Mouse (Mus musculus): Measurements from ENCODE around the gene Smim15. TPM values are rescaled to one million over a fixed set of nuclear protein-coding genes. Genes with fewer than 3 reads are reported as not detected.

The Smim15 gene
- polyA plus RNA-seq, 1 experiment from 2014 or later: 39.3 TPM

DNA sequence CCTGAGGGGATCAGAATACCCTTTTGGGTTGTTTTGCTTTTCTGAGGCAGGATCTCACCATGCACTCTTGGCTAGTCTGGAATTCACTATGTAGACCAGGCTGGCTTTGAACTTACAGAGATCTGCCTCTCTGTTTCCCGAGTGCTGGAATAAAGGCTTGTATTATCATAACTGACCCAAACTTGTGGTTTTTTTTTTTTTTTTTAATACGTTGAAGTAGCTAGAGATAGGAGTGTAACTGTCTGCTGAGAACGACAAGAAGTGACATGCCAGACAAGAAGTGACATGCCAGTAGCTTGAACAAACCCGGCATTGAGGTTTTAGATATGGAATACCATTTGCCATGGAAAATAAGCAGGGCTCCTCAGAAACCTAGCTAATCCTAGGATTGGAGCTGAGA is 11.5 kb upstream of the Smim15 start:
- no peaks in the 10 kb centered on the region for H3K27me3 ChIP-seq (replicated peaks; ENCODE audit: control insufficient read depth, insufficient read depth, low read length)
- no peaks in the 10 kb centered on the region for H3K9me3 ChIP-seq (ENCODE audit: control insufficient read depth, low read length)
- WGBS: 98% methylated on average over 4 of the region's 4 CpGs
- no peaks in the 10 kb centered on the region for H3K4me1 ChIP-seq (ENCODE audit: control insufficient read depth, insufficient read depth, low read depth, low read length)
- H3K4me3 ChIP-seq (ENCODE audit: low read length): no peak overlapping the region
- no peaks in the 10 kb centered on the region for H3K36me3 ChIP-seq (ENCODE audit: control insufficient read depth, insufficient read depth, low read length)
- ATAC-seq: no peak
- H3K9ac ChIP-seq (ENCODE audit: low read depth, low read length): no peak overlapping the region
- H3K4me2 ChIP-seq (ENCODE audit: low read length): no peak overlapping the region
- no peak overlapping the region for H3K27ac ChIP-seq (ENCODE audit: low read depth, low read length)

DNA sequence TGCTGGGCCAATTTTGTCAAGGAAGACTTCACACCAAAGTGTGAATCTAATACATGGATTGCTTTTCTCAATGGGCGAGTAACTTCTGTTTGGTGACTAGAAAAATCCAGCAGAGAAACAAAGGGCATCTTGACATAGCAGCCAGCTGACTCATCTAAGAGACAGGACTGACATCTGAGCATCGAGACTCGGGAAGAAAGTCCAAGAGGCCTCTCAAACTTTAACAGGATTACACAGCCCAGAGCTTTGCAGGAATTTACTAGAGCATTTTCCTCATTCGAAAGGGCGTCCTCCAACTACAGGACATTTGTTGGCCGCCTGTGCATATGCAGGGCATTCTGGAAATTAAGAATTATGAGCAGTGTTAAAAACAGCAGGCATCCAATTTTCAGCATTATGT is 4.9 kb upstream of the Smim15 start:
- WGBS: 59% methylated on average over 6 of the region's 6 CpGs
- ATAC-seq: no peak

DNA sequence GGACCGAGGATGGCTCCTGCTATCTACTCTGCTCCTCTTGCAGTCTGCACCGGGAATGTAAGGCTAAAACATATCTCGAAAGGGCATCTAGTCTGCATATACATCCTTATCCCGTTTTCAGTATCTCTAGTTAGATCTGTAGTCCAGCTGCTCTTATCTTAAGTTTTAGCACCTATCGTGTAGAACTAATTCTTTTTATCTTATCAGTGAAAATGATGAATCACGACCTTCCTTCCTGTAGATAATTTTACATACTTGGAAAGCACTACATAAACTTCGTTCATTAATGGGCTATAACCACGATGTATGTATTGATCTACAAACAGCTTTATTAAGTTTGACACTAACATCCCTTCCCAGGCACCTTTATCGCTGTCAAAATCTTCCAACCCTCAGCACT is 4.3 kb upstream of the Smim15 start:
- 86% methylated on average over 9 of the region's 9 CpGs for WGBS
- ATAC-seq: no peak
- Histone ChIP-seq H3K36me3 (ENCODE audit: control insufficient read depth, insufficient read depth, low read length) (no peaks in the 10 kb centered on the region), H3K4me2 (ENCODE audit: low read length) (no peak overlapping the region), H3K9me3 (ENCODE audit: control insufficient read depth, low read length) (no peaks in the 10 kb centered on the region), H3K9ac (ENCODE audit: low read depth, low read length) (no peak overlapping the region), H3K27ac (ENCODE audit: low read depth, low read length) (no peak overlapping the region), H3K27me3 (replicated peaks; ENCODE audit: control insufficient read depth, insufficient read depth, low read length) (no peaks in the 10 kb centered on the region), H3K4me1 (ENCODE audit: control insufficient read depth, insufficient read depth, low read depth, low read length) (peaks cover 12% of the 10 kb centered on the region), H3K4me3 (ENCODE audit: low read length) (no peak overlapping the region)

More for the DNA sequence above, 4.9 kb upstream of the Smim15 start:
- no peak overlapping the region for H3K9ac ChIP-seq (ENCODE audit: low read depth, low read length)
- no peak overlapping the region for H3K4me2 ChIP-seq (ENCODE audit: low read length)
- peaks cover 11% of the 10 kb centered on the region for H3K4me1 ChIP-seq (ENCODE audit: control insufficient read depth, insufficient read depth, low read depth, low read length)
- no peaks in the 10 kb centered on the region for H3K27me3 ChIP-seq (replicated peaks; ENCODE audit: control insufficient read depth, insufficient read depth, low read length)
- no peaks in the 10 kb centered on the region for H3K36me3 ChIP-seq (ENCODE audit: control insufficient read depth, insufficient read depth, low read length)
- no peak overlapping the region for H3K27ac ChIP-seq (ENCODE audit: low read depth, low read length)
- no peaks in the 10 kb centered on the region for H3K9me3 ChIP-seq (ENCODE audit: control insufficient read depth, low read length)
- H3K4me3 ChIP-seq (ENCODE audit: low read length): no peak overlapping the region

DNA sequence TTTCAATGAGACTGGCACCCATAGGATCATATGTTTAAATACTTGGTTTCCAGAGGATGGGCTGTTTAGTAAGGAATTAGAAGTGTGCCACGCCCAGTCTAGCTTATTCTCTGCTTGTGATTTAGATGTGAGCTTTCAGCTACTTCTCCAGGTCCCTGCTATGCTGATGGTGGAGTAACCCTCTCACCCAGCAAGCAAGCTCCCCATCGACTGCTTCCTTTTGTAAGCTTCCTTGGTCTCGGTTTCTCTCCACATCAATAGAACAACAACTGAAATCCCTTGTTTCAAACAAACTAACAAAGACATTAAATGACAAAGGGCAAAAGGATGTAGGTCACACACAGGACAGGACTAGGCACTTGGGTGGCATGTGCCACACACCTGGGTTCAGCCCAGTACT is 3.8 kb upstream of the Smim15 start:
- Histone ChIP-seq H3K4me3 (ENCODE audit: low read length) (no peak overlapping the region), H3K27me3 (replicated peaks; ENCODE audit: control insufficient read depth, insufficient read depth, low read length) (no peaks in the 10 kb centered on the region), H3K36me3 (ENCODE audit: control insufficient read depth, insufficient read depth, low read length) (no peaks in the 10 kb centered on the region), H3K9me3 (ENCODE audit: control insufficient read depth, low read length) (no peaks in the 10 kb centered on the region), H3K27ac (ENCODE audit: low read depth, low read length) (no peak overlapping the region), H3K4me2 (ENCODE audit: low read length) (no peak overlapping the region), H3K4me1 (ENCODE audit: control insufficient read depth, insufficient read depth, low read depth, low read length) (peaks cover 16% of the 10 kb centered on the region), H3K9ac (ENCODE audit: low read depth, low read length) (no peak overlapping the region)
- WGBS: 53% methylated on average over 3 of the region's 3 CpGs
- ATAC-seq: no peak

DNA sequence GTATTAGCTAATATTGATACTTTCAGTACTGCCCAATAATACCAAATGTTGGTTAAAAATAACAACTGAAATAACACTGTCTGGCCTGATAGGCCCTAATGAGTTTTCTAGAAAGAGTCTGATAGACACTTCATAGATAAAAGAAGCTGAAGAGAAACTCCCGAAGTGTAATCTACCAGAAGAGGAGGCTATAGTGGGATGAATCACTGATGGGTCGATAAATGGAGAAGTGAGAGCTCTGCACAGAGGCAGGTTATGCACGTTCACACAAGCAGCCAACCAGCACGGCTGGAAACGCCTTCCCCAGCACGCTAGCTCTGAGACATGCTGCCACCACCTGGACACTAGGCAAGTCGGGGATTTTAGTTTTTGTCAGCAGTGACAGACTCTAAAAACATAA is 2.9 kb upstream of the Smim15 start:
- peaks cover 16% of the 10 kb centered on the region for H3K4me1 ChIP-seq (ENCODE audit: control insufficient read depth, insufficient read depth, low read depth, low read length)
- ATAC-seq: peak; percentile 48
- H3K4me2 ChIP-seq (ENCODE audit: low read length): peak overlapping the region; percentile 43
- no peak overlapping the region for H3K4me3 ChIP-seq (ENCODE audit: low read length)
- H3K27me3 ChIP-seq (replicated peaks; ENCODE audit: control insufficient read depth, insufficient read depth, low read length): no peaks in the 10 kb centered on the region
- WGBS: 4% methylated on average over 7 of the region's 7 CpGs
- no peaks in the 10 kb centered on the region for H3K36me3 ChIP-seq (ENCODE audit: control insufficient read depth, insufficient read depth, low read length)
- H3K27ac ChIP-seq (ENCODE audit: low read depth, low read length): no peak overlapping the region
- H3K9me3 ChIP-seq (ENCODE audit: control insufficient read depth, low read length): no peaks in the 10 kb centered on the region
- H3K9ac ChIP-seq (ENCODE audit: low read depth, low read length): no peak overlapping the region; the same call in 1 of the 2 replicates

DNA sequence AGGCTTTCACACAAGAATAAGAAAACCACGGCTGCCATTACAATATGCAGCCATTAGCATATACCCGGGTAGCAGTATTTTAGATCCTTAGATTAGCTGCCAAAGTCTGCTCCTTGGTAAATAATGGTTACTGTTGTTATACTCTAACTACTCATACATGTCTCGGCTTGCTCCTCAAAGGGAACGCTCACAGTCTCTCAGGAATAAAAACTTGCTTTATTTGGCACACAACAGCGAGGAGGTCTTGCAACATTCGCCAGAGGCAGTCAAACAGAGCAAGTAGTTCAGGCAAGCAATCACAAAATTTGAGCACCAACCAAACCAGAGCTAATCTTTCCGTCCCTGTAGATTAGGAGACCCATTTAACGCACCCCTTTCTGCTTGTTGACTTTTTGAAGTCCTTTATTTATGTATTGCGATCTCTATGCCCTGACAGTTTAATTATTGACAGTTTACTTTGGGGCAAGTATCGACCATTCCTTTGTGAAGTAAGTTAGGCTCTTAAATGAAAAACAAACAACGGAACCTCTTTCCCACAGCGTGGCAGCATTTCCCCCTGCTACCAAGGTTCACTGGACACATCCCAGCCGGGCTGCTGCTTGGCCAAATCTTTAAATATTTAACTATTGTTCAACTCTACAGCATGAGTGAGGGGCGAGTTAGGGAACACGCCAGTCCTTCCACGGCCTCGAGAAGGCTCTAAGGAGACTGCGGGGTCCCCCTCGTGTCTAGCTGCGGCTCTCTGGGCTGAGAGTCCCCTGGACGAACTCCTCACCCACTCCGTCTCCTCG is 620 bp upstream of the Smim15 start:
- H3K27ac ChIP-seq (ENCODE audit: low read depth, low read length): peak overlapping the region; percentile 94
- no peaks in the 10 kb centered on the region for H3K9me3 ChIP-seq (ENCODE audit: control insufficient read depth, low read length)
- ATAC-seq: peak; percentile 76
- 1% methylated on average over 23 of the region's 23 CpGs for WGBS
- H3K9ac ChIP-seq (ENCODE audit: low read depth, low read length): peak overlapping the region; percentile 88
- H3K4me3 ChIP-seq (ENCODE audit: low read length): peak overlapping the region; percentile 70
- peaks cover 16% of the 10 kb centered on the region for H3K4me1 ChIP-seq (ENCODE audit: control insufficient read depth, insufficient read depth, low read depth, low read length)
- H3K4me2 ChIP-seq (ENCODE audit: low read length): peak overlapping the region; percentile 86
- no peaks in the 10 kb centered on the region for H3K27me3 ChIP-seq (replicated peaks; ENCODE audit: control insufficient read depth, insufficient read depth, low read length)
- no peaks in the 10 kb centered on the region for H3K36me3 ChIP-seq (ENCODE audit: control insufficient read depth, insufficient read depth, low read length)

DNA sequence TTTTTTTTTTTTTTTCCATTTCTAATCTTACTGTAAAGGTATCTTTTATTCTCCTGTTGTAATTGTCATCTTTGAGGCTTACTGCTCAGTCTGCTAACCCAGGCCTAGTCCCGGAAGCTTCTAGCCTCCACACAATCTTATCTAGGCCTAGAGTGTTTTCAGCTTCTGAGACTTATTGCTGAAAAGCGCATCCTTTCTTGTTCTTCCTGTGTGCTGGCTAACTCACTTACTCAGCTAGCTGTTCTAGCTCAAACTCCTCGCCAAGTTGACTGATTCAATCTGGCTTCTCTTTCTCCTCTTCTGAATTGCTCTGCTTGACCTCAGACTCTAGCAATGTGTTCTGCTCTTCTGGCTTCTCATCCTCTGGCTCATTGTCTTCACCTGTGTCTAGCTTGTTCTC is 1.4 kb downstream of the Smim15 start:
- Histone ChIP-seq H3K36me3 (ENCODE audit: control insufficient read depth, insufficient read depth, low read length) (no peaks in the 10 kb centered on the region), H3K4me1 (ENCODE audit: control insufficient read depth, insufficient read depth, low read depth, low read length) (peaks cover 16% of the 10 kb centered on the region), H3K27me3 (replicated peaks; ENCODE audit: control insufficient read depth, insufficient read depth, low read length) (no peaks in the 10 kb centered on the region), H3K9me3 (ENCODE audit: control insufficient read depth, low read length) (no peaks in the 10 kb centered on the region), H3K9ac (ENCODE audit: low read depth, low read length) (no peak overlapping the region), H3K4me3 (ENCODE audit: low read length) (no peak overlapping the region), H3K4me2 (ENCODE audit: low read length) (no peak overlapping the region), H3K27ac (ENCODE audit: low read depth, low read length) (no peak overlapping the region)
- 92% methylated on average over 3 of the region's 3 CpGs for WGBS
- ATAC-seq: no peak

DNA sequence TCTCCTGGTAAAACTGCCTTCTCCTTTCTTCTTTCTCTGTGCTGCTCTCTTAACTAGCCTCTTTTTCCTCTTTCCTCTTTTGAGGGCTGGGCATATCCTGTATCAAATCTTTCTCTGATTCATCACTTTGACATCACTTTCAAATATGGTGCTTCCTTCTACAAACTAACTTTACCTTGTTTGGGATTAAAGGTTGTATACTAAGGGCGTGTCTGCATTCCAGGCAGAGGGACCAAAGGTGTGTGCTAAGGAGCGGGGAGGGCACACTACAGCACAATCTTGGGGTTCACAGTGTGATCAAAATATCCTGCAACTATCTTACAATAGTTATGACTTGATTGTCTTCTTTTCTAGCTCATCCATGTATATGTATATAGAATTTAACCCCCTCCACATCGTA is 1.8 kb downstream of the Smim15 start:
- Histone ChIP-seq H3K4me1 (ENCODE audit: control insufficient read depth, insufficient read depth, low read depth, low read length) (peaks cover 16% of the 10 kb centered on the region), H3K27ac (ENCODE audit: low read depth, low read length) (no peak overlapping the region), H3K9ac (ENCODE audit: low read depth, low read length) (no peak overlapping the region), H3K4me2 (ENCODE audit: low read length) (no peak overlapping the region), H3K27me3 (replicated peaks; ENCODE audit: control insufficient read depth, insufficient read depth, low read length) (no peaks in the 10 kb centered on the region), H3K4me3 (ENCODE audit: low read length) (no peak overlapping the region), H3K9me3 (ENCODE audit: control insufficient read depth, low read length) (no peaks in the 10 kb centered on the region), H3K36me3 (ENCODE audit: control insufficient read depth, insufficient read depth, low read length) (no peaks in the 10 kb centered on the region)
- 94% methylated on average over 3 of the region's 3 CpGs for WGBS
- ATAC-seq: no peak

DNA sequence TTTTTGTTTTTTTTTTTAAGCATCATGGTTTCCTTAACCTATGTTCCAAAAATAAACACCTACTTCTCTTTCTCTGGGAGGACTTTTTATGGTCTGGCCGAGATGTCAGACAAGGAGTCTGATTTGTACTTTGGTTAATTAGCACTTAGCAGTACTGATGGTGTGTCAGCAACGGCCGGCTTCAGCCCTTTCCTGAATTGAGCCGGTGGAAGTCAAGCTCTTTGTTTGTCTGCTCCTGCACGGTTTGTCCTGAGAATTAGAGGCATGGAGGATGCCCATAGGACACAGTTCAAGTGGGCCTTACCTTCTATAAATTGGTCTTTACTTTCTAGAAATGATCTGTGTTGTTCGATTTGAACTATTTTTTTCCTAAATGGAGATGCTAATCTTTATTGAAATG is 2.6 kb downstream of the Smim15 start:
- Histone ChIP-seq H3K4me2 (ENCODE audit: low read length) (no peak overlapping the region), H3K4me3 (ENCODE audit: low read length) (no peak overlapping the region), H3K9me3 (ENCODE audit: control insufficient read depth, low read length) (no peaks in the 10 kb centered on the region), H3K27me3 (replicated peaks; ENCODE audit: control insufficient read depth, insufficient read depth, low read length) (no peaks in the 10 kb centered on the region), H3K27ac (ENCODE audit: low read depth, low read length) (no peak overlapping the region), H3K4me1 (ENCODE audit: control insufficient read depth, insufficient read depth, low read depth, low read length) (peaks cover 13% of the 10 kb centered on the region), H3K9ac (ENCODE audit: low read depth, low read length) (no peak overlapping the region), H3K36me3 (ENCODE audit: control insufficient read depth, insufficient read depth, low read length) (no peaks in the 10 kb centered on the region)
- no peak for ATAC-seq
- WGBS: 81% methylated on average over 6 of the region's 6 CpGs

Measured in hindbrain, embryonic 16.5 days (tissue).